Mouse (Mus musculus): Measurements from ENCODE around the gene Nacc1. TPM values are rescaled to one million over a fixed set of nuclear protein-coding genes. Genes with fewer than 3 reads are reported as not detected.

The Nacc1 gene
- total and polyA plus RNA-seq, 3 experiments = 42.5 to 106 TPM; not detected in 1

DNA sequence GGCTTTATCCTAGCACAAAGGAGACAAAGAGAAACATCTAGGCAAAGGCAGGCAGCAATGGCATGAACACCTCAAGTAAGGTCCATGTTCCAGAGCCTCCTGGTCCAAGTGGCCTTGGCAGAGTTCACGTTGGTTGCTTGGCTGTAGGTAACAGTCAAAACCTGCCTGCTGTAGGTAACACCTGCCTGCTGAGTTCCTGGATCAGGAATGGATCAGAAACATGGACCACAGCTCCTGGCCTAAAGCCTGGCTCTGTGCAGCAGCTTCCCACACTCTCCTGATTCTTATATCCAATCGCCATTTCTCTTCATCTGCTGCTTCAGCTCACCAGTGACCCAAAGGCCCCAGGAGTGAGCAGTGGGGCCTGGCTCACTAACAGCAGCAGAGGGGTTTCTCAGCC, 47.0 kb upstream of the Nacc1 start:
- H3K27ac ChIP-seq (ENCODE audit: control insufficient read depth, low read depth, low read length) = no peak overlapping the region
- H3K27me3 ChIP-seq (ENCODE audit: control insufficient read depth in 1 of 2, insufficient read depth in 2 of 2, low read length in 2 of 2) = no peaks in the 10 kb centered on the region
- no peak for DNase-seq (ENCODE audit: low read depth, low spot score)
- H3K9me3 ChIP-seq (replicated peaks; ENCODE audit: insufficient read depth, low read length) = no peaks in the 10 kb centered on the region
- H3K79me2 ChIP-seq (ENCODE audit: control insufficient read depth, insufficient read depth, low read length, poor library complexity) = peaks cover 2% of the 10 kb centered on the region; the same call in 1 of the 2 replicates
- no peak overlapping the region for H3K9ac ChIP-seq (ENCODE audit: control insufficient read depth, low read depth, low read length, poor library complexity, severe bottlenecking)
- peaks cover 0 to 22% of the 10 kb centered on the region in 2 experiments; a peak in 3 of 4 replicates for H3K36me3 ChIP-seq (ENCODE audit: control insufficient read depth in 1 of 2, insufficient read depth in 2 of 2, low read length in 2 of 2)
- TF ChIP-seq TCF12 (IDR thresholded peaks at IDR 0.05; ENCODE audit: low read depth, low read length) = no peak
- TF ChIP-seq USF1 (IDR thresholded peaks at IDR 0.05; ENCODE audit: low read depth, low read length) = no peak
- TF ChIP-seq ZKSCAN1 (IDR thresholded peaks at IDR 0.05; ENCODE audit: low read depth, low read length) = no peak
- TF ChIP-seq POLR2A (IDR thresholded peaks at IDR 0.05; ENCODE audit: control insufficient read depth in 1 of 2, insufficient read depth in 1 of 2, low read depth in 1 of 2, low read length in 2 of 2, poor library complexity in 1 of 2) = no peak
- TF ChIP-seq GABPA (IDR thresholded peaks at IDR 0.05; ENCODE audit: low read depth, low read length) = no peak
- no peak for TF ChIP-seq HCFC1 (IDR thresholded peaks at IDR 0.05; ENCODE audit: low read depth, low read length)
- TF ChIP-seq RAD21 (IDR thresholded peaks at IDR 0.05; ENCODE audit: low read depth, low read length) = no peak
- H3K4me3 ChIP-seq (ENCODE audit: control insufficient read depth in 1 of 2, insufficient read depth in 1 of 2, low read depth in 2 of 2, low read length in 2 of 2) = no peak overlapping the region
- peaks cover 21 to 29% of the 10 kb centered on the region in 2 experiments for H3K4me1 ChIP-seq (ENCODE audit: control insufficient read depth in 1 of 2, insufficient read depth in 2 of 2, low read length in 2 of 2)

DNA sequence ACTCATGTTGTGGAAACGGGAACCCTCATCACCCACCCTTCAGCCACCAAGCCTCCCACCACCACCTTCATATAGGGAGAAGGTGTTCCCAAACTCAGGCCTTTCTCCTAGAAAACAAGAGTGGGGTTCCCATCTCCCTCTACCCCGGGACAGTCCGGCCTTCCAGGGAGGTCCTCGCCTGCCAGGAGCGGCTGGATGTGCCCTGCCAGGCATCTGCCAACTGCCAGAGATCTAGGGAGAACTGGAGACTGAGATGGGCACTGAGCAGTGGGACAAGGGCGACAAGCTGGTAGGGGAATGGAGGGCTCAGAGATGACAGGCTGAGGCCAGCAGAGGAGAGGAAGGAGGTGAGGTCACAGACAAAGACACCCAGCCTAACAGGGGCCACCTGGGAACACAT, 46.3 kb upstream of the Nacc1 start:
- peaks cover 0 to 30% of the 10 kb centered on the region in 2 experiments; a peak in 3 of 4 replicates for H3K36me3 ChIP-seq (ENCODE audit: control insufficient read depth in 1 of 2, insufficient read depth in 2 of 2, low read length in 2 of 2)
- TF ChIP-seq MAX (IDR thresholded peaks at IDR 0.05; ENCODE audit: low read length) (no peak), MXI1 (IDR thresholded peaks at IDR 0.05; ENCODE audit: low read depth, low read length) (no peak), USF1 (IDR thresholded peaks at IDR 0.05; ENCODE audit: low read depth, low read length) (no peak), CHD2 (IDR thresholded peaks at IDR 0.05; ENCODE audit: low read length) (no peak), ELF1 (IDR thresholded peaks at IDR 0.05; ENCODE audit: low read depth, low read length) (no peak), RCOR1 (IDR thresholded peaks at IDR 0.05; ENCODE audit: low read depth, low read length) (no peak), SIN3A (IDR thresholded peaks at IDR 0.05; ENCODE audit: low read length) (no peak), ZMIZ1 (IDR thresholded peaks at IDR 0.05; ENCODE audit: low read depth, low read length) (no peak), ZKSCAN1 (IDR thresholded peaks at IDR 0.05; ENCODE audit: low read depth, low read length) (no peak), POLR2AphosphoS2 (IDR thresholded peaks at IDR 0.05; ENCODE audit: low read length) (no peak)

DNA sequence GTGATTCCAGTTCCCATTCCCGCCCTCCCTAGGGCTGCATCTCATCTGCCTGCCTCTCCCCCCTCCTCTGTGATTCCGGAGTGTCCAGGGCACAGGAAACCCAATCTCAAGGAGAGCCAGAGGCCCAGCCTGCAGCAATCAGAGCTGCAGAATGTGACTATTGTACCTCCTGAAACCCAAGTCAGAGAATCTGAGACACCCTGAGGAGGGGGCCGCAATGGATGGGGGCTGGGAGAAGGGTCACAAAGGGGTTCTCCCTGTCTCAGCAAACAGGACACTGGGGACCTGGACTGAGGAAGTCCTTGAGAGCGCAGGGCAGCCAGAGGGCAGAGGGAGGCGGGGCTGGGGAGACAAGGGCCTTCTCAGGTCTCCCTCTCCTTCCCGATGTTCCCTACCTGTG, 45.3 kb upstream of the Nacc1 start:
- peaks cover 0 to 33% of the 10 kb centered on the region in 2 experiments; a peak in 3 of 4 replicates for H3K36me3 ChIP-seq (ENCODE audit: control insufficient read depth in 1 of 2, insufficient read depth in 2 of 2, low read length in 2 of 2)
- H3K4me1 ChIP-seq (ENCODE audit: control insufficient read depth in 1 of 2, insufficient read depth in 2 of 2, low read length in 2 of 2) = peaks cover 29 to 42% of the 10 kb centered on the region in 2 experiments
- no peaks in the 10 kb centered on the region for H3K27me3 ChIP-seq (ENCODE audit: control insufficient read depth in 1 of 2, insufficient read depth in 2 of 2, low read length in 2 of 2)
- no peak overlapping the region for H3K27ac ChIP-seq (ENCODE audit: control insufficient read depth, low read depth, low read length)
- TF ChIP-seq ETS1 (IDR thresholded peaks at IDR 0.05; ENCODE audit: low read depth, low read length) = no peak
- no peak for TF ChIP-seq UBTF (IDR thresholded peaks at IDR 0.05; ENCODE audit: borderline replicate concordance, insufficient read depth, low read depth, low read length)
- TF ChIP-seq USF2 (IDR thresholded peaks at IDR 0.05; ENCODE audit: borderline replicate concordance in 1 of 2, insufficient read depth in 1 of 2, low read depth in 1 of 2, low read length in 2 of 2) = no peak
- no peak for TF ChIP-seq GATA1 (IDR thresholded peaks at IDR 0.05; ENCODE audit: low read depth, low read length)
- no peak for TF ChIP-seq CTCF (IDR thresholded peaks at IDR 0.05 in 2 of 3, conservative IDR thresholded peaks at IDR 0.05 in 1 of 3; ENCODE audit: control insufficient read depth in 1 of 3, insufficient read depth in 1 of 3, low read depth in 2 of 3, low read length in 3 of 3, poor library complexity in 1 of 3, severe bottlenecking in 1 of 3)
- TF ChIP-seq JUND (IDR thresholded peaks at IDR 0.05; ENCODE audit: low read depth, low read length) = no peak
- no peak for TF ChIP-seq ZKSCAN1 (IDR thresholded peaks at IDR 0.05; ENCODE audit: low read depth, low read length)
- no peak for TF ChIP-seq TAL1 (IDR thresholded peaks at IDR 0.05; ENCODE audit: low read length)
- TF ChIP-seq CHD2 (IDR thresholded peaks at IDR 0.05; ENCODE audit: low read length) = no peak
- TF ChIP-seq ZMIZ1 (IDR thresholded peaks at IDR 0.05; ENCODE audit: low read depth, low read length) = no peak
- TF ChIP-seq RAD21 (IDR thresholded peaks at IDR 0.05; ENCODE audit: low read depth, low read length) = no peak
- DNase-seq (ENCODE audit: low read depth, low spot score) = no peak
- no peak overlapping the region for H3K9ac ChIP-seq (ENCODE audit: control insufficient read depth, low read depth, low read length, poor library complexity, severe bottlenecking)
- H3K9me3 ChIP-seq (replicated peaks; ENCODE audit: insufficient read depth, low read length) = no peaks in the 10 kb centered on the region
- peaks cover 3% of the 10 kb centered on the region; the same call in 1 of the 2 replicates for H3K79me2 ChIP-seq (ENCODE audit: control insufficient read depth, insufficient read depth, low read length, poor library complexity)
- no peak overlapping the region for H3K4me3 ChIP-seq (ENCODE audit: control insufficient read depth in 1 of 2, insufficient read depth in 1 of 2, low read depth in 2 of 2, low read length in 2 of 2)

More for the DNA sequence above, 46.3 kb upstream of the Nacc1 start:
- Histone ChIP-seq H3K79me2 (ENCODE audit: control insufficient read depth, insufficient read depth, low read length, poor library complexity) (peaks cover 3% of the 10 kb centered on the region; the same call in 1 of the 2 replicates), H3K27me3 (ENCODE audit: control insufficient read depth in 1 of 2, insufficient read depth in 2 of 2, low read length in 2 of 2) (no peaks in the 10 kb centered on the region), H3K9ac (ENCODE audit: control insufficient read depth, low read depth, low read length, poor library complexity, severe bottlenecking) (no peak overlapping the region), H3K4me3 (ENCODE audit: control insufficient read depth in 1 of 2, insufficient read depth in 1 of 2, low read depth in 2 of 2, low read length in 2 of 2) (no peak overlapping the region), H3K9me3 (replicated peaks; ENCODE audit: insufficient read depth, low read length) (no peaks in the 10 kb centered on the region), H3K4me1 (ENCODE audit: control insufficient read depth in 1 of 2, insufficient read depth in 2 of 2, low read length in 2 of 2) (peaks cover 26 to 35% of the 10 kb centered on the region in 2 experiments), H3K27ac (ENCODE audit: control insufficient read depth, low read depth, low read length) (no peak overlapping the region)
- DNase-seq (ENCODE audit: low read depth, low spot score) = no peak
